Mouse (Mus musculus) olfactory bulb, adult 2 months (tissue): ENCODE results near the gene Lpin3. TPM values are rescaled to one million over a fixed set of nuclear protein-coding genes. Genes with fewer than 3 reads are reported as not detected.

Experiments
- H3K27ac ChIP-seq: fragments of 200-500 bp; 2 replicates; pipeline ENCODE4 v1.5.1; 2012; ENCODE audit warnings: low read depth, low read length; ENCODE audit not compliant: insufficient read depth
- H3K4me1 ChIP-seq: fragments of 200-500 bp; 2 replicates; pipeline ENCODE4 v1.6.1; 2012; ENCODE audit warnings: low read length; ENCODE audit not compliant: control insufficient read depth, insufficient read depth
- H3K4me3 ChIP-seq: fragments of 200-500 bp; 2 replicates; pipeline ENCODE4 v1.5.1; 2012; ENCODE audit warnings: mild to moderate bottlenecking, low read depth, low read length, moderate library complexity; ENCODE audit not compliant: insufficient read depth
- CTCF ChIP-seq: fragments of 200-500 bp; IDR thresholded peaks from 2 replicates; pipeline ENCODE4 v1.5.1; 2012; ENCODE audit warnings: low read depth, mild to moderate bottlenecking, low read length, moderate library complexity; ENCODE audit not compliant: insufficient read depth
- POLR2A ChIP-seq: fragments of 200-500 bp; IDR thresholded peaks from 2 replicates; pipeline ENCODE4 v1.6.1; 2012; ENCODE audit warnings: mild to moderate bottlenecking, low read depth, low read length, moderate library complexity; ENCODE audit not compliant: insufficient read depth
- WGBS: fragments of 180-500 bp; shearing (Covaris S2); methylation state at CpG from one replicate; pipeline ENCODE4 v1.1.7; 2018; 5-methylcytosine and 5-hydroxymethylcytosine counted together
- polyA plus RNA-seq: library from polyadenylated mRNA; stranded (reverse); fragments of >200 nt; gene quantifications from 2 replicates; pipeline ENCODE4 v1.2.4, GENCODE M21; 2012; ENCODE audit warnings: low replicate concordance; ENCODE audit not compliant: missing spikeins, insufficient read depth, insufficient read length

Lpin3 gene
- polyA plus RNA-seq, 1 experiment: not detected

DNA sequence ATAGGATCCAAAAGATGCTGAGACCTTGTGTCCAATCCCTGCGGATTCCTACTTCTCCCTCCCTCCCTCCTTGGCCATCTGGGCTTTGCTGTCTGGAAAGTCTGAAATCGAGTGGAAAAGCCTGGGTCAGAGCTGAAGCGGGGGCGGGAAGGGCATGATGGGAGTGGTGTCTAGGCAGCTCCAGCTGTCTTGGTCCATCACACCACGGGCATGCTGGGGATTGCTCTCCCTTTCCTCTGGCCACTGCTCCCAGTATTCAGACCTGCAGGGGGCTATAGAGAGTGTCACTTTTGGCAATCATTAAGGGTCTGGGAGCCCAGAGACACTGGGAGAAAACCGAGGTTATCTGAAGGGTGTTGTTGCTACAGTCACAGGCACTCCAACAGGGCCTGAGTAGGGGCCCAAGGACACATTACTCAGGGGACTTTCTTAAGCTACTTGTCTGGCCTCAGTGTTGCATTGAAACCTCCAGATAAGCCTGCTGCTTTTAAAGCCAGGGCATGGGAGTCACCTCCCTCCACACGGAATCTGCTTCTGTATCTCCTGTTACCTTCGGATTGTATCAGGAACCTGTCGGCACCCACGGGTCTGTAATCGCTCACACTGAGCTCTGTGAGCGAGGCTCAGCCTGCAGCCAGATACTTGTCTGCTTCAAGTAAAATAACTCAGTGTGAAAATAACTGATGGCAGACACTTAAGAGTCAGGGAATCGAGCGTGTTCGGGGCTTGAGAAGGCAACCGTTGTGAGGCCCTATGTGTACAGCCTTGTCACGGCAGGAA lies 60.6 kb downstream of the Lpin3 start:
- H3K4me3 ChIP-seq: no peak overlapping the region
- WGBS: 67% methylated on average over 17 of the region's 17 CpGs
- no peak overlapping the region for H3K27ac ChIP-seq
- TF ChIP-seq CTCF (no peak), POLR2A (no peak)
- H3K4me1 ChIP-seq: no peaks in the 10 kb centered on the region

GRCm38 (mm10) chr2:160942443-160942842 lies 62.0 kb downstream of the Lpin3 start:
- Histone ChIP-seq H3K27ac (no peak overlapping the region), H3K4me3 (no peak overlapping the region), H3K4me1 (no peaks in the 10 kb centered on the region)
- TF ChIP-seq CTCF (no peak), POLR2A (no peak)
- WGBS: 76% methylated on average over 3 of the region's 3 CpGs

DNA sequence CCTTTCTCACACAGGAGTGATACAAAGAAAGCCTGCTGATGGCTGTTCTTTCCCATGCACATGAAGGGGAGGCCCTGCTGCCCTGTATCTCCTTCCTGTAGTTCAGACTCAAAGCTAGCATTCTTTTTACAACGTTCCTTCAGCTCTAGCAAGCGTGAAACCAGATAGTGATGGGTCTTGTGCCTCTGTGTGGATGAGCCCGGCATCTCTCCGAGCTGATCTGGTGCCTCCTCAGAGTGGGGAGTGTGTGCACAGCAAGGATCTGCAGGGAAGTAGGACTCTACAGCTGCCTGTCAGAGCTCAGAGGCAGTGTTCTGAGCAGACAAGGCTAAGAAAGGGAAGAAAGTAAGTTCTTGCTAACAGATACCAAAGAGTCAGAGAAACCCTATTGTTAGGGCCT lies 71.1 kb downstream of the Lpin3 start:
- TF ChIP-seq POLR2A (no peak), CTCF (no peak)
- no peak overlapping the region for H3K4me3 ChIP-seq
- H3K4me1 ChIP-seq: peaks cover 13% of the 10 kb centered on the region
- WGBS: 72% methylated on average over 4 of the region's 4 CpGs
- H3K27ac ChIP-seq: no peak overlapping the region

DNA sequence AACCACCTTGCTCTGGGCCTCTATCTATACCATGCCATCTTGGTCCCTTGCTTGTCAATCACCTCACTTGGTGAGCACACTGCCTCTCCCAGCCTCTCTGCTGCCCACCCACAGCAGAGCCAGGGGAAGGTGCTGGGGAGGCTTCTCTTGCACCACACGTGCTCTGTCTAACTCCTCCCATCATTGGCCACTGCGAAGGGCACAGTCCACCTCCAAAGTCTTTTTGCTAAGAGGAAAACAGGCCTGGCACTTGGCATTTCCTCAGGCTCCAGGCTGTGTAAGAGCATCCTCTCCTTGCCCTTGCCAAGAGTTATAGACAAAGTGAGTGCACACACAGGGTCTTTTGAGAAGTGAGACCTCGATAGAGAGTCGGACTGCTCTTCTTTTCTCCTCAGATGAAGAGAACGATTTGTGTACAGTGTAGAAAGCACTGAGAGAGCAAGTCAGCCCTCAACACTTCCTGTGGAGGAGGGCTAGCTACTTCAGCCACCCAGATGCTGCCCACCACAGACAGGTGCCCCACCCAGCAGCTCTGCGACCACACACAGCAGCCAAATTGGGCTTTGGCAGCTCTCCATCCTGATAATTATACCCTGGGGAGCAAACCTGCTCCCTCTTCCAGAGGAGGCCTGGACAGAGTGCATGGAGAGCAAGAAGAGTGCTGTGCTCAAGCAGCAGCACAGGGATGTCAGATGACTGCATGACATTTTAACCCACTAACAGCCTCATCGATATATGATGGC lies 72.8 kb downstream of the Lpin3 start:
- TF ChIP-seq POLR2A (no peak), CTCF (no peak)
- Histone ChIP-seq H3K4me3 (no peak overlapping the region), H3K27ac (no peak overlapping the region), H3K4me1 (peaks cover 13% of the 10 kb centered on the region)
- WGBS: 31% methylated on average over 7 of the region's 7 CpGs

DNA sequence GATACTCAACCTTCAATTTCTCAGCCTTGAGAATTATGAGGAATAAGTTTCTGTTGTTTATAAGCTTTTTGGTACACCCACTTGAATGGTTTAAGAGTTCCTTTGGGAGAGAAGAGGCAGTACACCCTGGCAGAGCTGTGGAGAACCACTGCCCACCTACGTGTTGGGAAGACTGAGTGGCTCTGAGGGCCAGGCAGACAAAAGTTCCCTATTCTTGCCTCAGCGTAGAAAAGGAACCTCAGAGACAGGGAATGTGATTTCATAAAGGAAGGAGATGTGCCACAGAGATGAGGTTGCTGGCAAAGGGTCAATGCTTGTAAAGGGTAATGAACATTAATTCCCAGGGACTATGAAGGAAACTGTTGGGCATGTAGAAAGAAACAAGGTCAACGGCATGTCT lies 74.1 kb downstream of the Lpin3 start:
- H3K4me3 ChIP-seq: no peak overlapping the region
- peaks cover 13% of the 10 kb centered on the region for H3K4me1 ChIP-seq
- 81% methylated on average over 3 of the region's 3 CpGs for WGBS
- TF ChIP-seq POLR2A (no peak), CTCF (no peak)
- H3K27ac ChIP-seq: no peak overlapping the region

DNA sequence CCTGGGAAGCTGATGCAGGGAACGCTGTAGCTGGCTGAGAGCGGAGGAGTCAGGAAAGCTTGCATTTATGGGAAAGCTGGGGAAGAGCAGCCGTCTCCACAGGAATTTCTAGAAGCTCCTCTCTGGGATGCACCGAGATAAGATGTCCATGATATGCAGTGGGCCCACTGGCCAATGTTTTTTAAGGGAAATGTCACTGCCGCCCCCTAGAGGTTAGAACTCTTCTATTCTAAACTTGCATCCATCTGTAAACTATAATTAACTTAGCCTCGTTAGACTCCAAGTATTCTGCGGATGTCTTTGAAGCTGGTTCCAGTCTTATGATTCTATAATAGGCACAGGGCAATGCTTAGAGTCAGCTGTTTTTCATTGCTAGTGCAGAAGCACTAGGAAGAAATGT lies 74.9 kb downstream of the Lpin3 start:
- H3K27ac ChIP-seq: no peak overlapping the region
- 32% methylated on average over 7 of the region's 7 CpGs for WGBS
- H3K4me1 ChIP-seq: peaks cover 13% of the 10 kb centered on the region
- no peak for TF ChIP-seq CTCF
- TF ChIP-seq POLR2A: no peak
- H3K4me3 ChIP-seq: no peak overlapping the region

Other genes starting within 250 kb of the Lpin3 start
- 317 TPM in 1 of 2 replicates, not detected in the other for gene Top1, start 234.8 kb upstream of the Lpin3 start, polyA plus RNA-seq
- 89.7 and 164 TPM in 2 replicates for gene Plcg1, start 149.4 kb upstream of the Lpin3 start, polyA plus RNA-seq
- gene Zhx3, start 7.7 kb upstream of the Lpin3 start, polyA plus RNA-seq: not detected in 2 replicates
- gene Emilin3, start 31.7 kb downstream of the Lpin3 start, polyA plus RNA-seq: not detected in 2 replicates
- gene Chd6, start 228.4 kb downstream of the Lpin3 start, polyA plus RNA-seq: 148 TPM in 1 of 2 replicates, not detected in the other